Mouse (Mus musculus) G1E (cell line): ENCODE data around the gene Cbln1.

Experiments used
- CTCF ChIP-seq: IDR thresholded peaks from 2 replicates; pipeline ENCODE4 v1.5.1; 2012; ENCODE audit warnings: low read depth, low read length, inconsistent platforms, mixed read lengths
- GATA1 ChIP-seq: IDR thresholded peaks from 2 replicates; pipeline ENCODE4 v1.6.1; 2012; ENCODE audit warnings: borderline replicate concordance, low read length, inconsistent platforms, mixed read lengths
- POLR2AphosphoS5 ChIP-seq: IDR thresholded peaks from 2 replicates; pipeline ENCODE4 v1.6.1; 2012; ENCODE audit warnings: low read depth, low read length, inconsistent platforms; ENCODE audit not compliant: insufficient replicate concordance
- TAL1 ChIP-seq: conservative IDR thresholded peaks from 2 replicates; pipeline ENCODE4 v1.6.1; 2012; ENCODE audit warnings: low read depth, low read length, inconsistent platforms, mixed read lengths

- TF ChIP-seq CTCF, result no peak
- TF ChIP-seq GATA1, result no peak
- TF ChIP-seq POLR2AphosphoS5, result no peak
- TF ChIP-seq TAL1, result no peak
Observed at GRCm38 (mm10) chr8:87466936-87467602, 5.3 kb downstream of the Cbln1 start.
